Mouse (Mus musculus) kidney, embryonic 15.5 days (tissue): ENCODE results near the gene Fam173b. TPM values are rescaled to one million over a fixed set of nuclear protein-coding genes. Genes with fewer than 3 reads are reported as not detected.

Source experiments
- ATAC-seq: fragments of 200-750 bp; cut with Nextera tagmentation; replicated peaks from 2 replicates; pipeline ENCODE4 v1.8.0; 2017; ENCODE audit warnings: moderate TSS enrichment; ENCODE audit not compliant: low FRiP score
- H3K27ac ChIP-seq: fragments of 300-500 bp; sonication (generic); 2 replicates; pipeline ENCODE4 v1.5.1; 2015; ENCODE audit warnings: mild to moderate bottlenecking, inconsistent platforms
- H3K27me3 ChIP-seq: fragments of 300-500 bp; sonication (generic); 2 replicates; pipeline ENCODE4 v1.6.1; 2015; ENCODE audit warnings: inconsistent platforms
- H3K36me3 ChIP-seq: fragments of 300-500 bp; sonication (generic); 2 replicates; pipeline ENCODE4 v1.6.1; 2015; ENCODE audit warnings: inconsistent platforms
- H3K4me1 ChIP-seq: fragments of 300-500 bp; sonication (generic); 2 replicates; pipeline ENCODE4 v1.6.1; 2015; ENCODE audit warnings: inconsistent platforms
- H3K4me2 ChIP-seq: fragments of 300-500 bp; sonication (generic); 2 replicates; pipeline ENCODE4 v1.6.1; 2015; ENCODE audit warnings: moderate library complexity, mild to moderate bottlenecking, inconsistent platforms
- H3K4me3 ChIP-seq: fragments of 300-500 bp; sonication (generic); replicated peaks from 2 replicates; pipeline ENCODE4 v1.5.1; 2015; ENCODE audit warnings: mild to moderate bottlenecking, inconsistent platforms
- H3K9ac ChIP-seq: fragments of 300-500 bp; sonication (generic); 2 replicates; pipeline ENCODE4 v1.6.1; 2015; ENCODE audit warnings: mild to moderate bottlenecking, inconsistent platforms
- H3K9me3 ChIP-seq: fragments of 300-500 bp; sonication (generic); replicated peaks from 2 replicates; pipeline ENCODE4 v1.6.1; 2016; ENCODE audit warnings: inconsistent platforms
- WGBS: fragments of 180-500 bp; shearing (Covaris S2); methylation state at CpG from one replicate; pipeline ENCODE4 v1.1.7; 2015; ENCODE audit warnings: mixed read lengths; 5-methylcytosine and 5-hydroxymethylcytosine counted together
- polyA plus RNA-seq: library from polyadenylated mRNA; unstranded; fragments of >200 nt; fragmentation: Nextera tagmentation; extraction: Ambion mirVana; gene quantifications from 2 replicates; pipeline ENCODE4 v1.2.1, GENCODE M21; 2015

The Fam173b gene
- polyA plus RNA-seq, 1 experiment from 2014 or later, result 13.4 TPM

- no peak overlapping the region for H3K27ac ChIP-seq
- no peak overlapping the region for H3K4me2 ChIP-seq
- no peaks in the 10 kb centered on the region for H3K36me3 ChIP-seq
- peaks cover 8% of the 10 kb centered on the region; the same call in 1 of the 2 replicates for H3K4me1 ChIP-seq
- ATAC-seq, result no peak
- H3K4me3 ChIP-seq, result no peak overlapping the region
- H3K27me3 ChIP-seq, result no peaks in the 10 kb centered on the region
- WGBS, result 89% methylated on average over 12 of the region's 12 CpGs
- no peaks in the 10 kb centered on the region for H3K9me3 ChIP-seq
- H3K9ac ChIP-seq, result no peak overlapping the region
Measured at GRCm38 (mm10) chr15:31649691-31650090, 48.0 kb downstream of the Fam173b start.

GRCm38 (mm10) chr15:31650821-31651220, 49.2 kb downstream of the Fam173b start:
- no peak for ATAC-seq

GRCm38 (mm10) chr15:31660133-31660795, 58.6 kb downstream of the Fam173b start:
- H3K9ac ChIP-seq, result no peak overlapping the region
- 43% methylated on average over 5 of the region's 5 CpGs for WGBS
- no peaks in the 10 kb centered on the region for H3K9me3 ChIP-seq
- no peaks in the 10 kb centered on the region for H3K27me3 ChIP-seq
- peak overlapping the region; percentile 77 for H3K27ac ChIP-seq
- H3K4me1 ChIP-seq, result 0 out of 2 replicates have a peak, but pooled peaks cover 7% of the 10 kb centered on the region
- ATAC-seq, result peak; percentile 93
- H3K36me3 ChIP-seq, result no peaks in the 10 kb centered on the region
- H3K4me3 ChIP-seq, result no peak overlapping the region
- no peak overlapping the region for H3K4me2 ChIP-seq

More at GRCm38 (mm10) chr15:31650821-31651220, 49.2 kb downstream of the Fam173b start:
- H3K27me3 ChIP-seq, result no peaks in the 10 kb centered on the region
- H3K9me3 ChIP-seq, result no peaks in the 10 kb centered on the region
- H3K4me1 ChIP-seq, result peaks cover 8% of the 10 kb centered on the region; the same call in 1 of the 2 replicates
- WGBS, result 86% methylated on average over 7 of the region's 7 CpGs
- no peak overlapping the region for H3K9ac ChIP-seq
- H3K4me3 ChIP-seq, result no peak overlapping the region
- H3K27ac ChIP-seq, result no peak overlapping the region
- no peak overlapping the region for H3K4me2 ChIP-seq
- H3K36me3 ChIP-seq, result no peaks in the 10 kb centered on the region

GRCm38 (mm10) chr15:31660844-31661243, 59.2 kb downstream of the Fam173b start:
- 0 out of 2 replicates have a peak, but pooled peaks cover 7% of the 10 kb centered on the region for H3K4me1 ChIP-seq
- H3K4me2 ChIP-seq, result no peak overlapping the region
- H3K36me3 ChIP-seq, result no peaks in the 10 kb centered on the region
- no peaks in the 10 kb centered on the region for H3K9me3 ChIP-seq
- peak overlapping the region; percentile 45; the same call in 1 of the 2 replicates for H3K27ac ChIP-seq
- ATAC-seq, result peak; percentile 70
- WGBS, result 34% methylated on average over 9 of the region's 9 CpGs
- H3K4me3 ChIP-seq, result no peak overlapping the region
- H3K9ac ChIP-seq, result no peak overlapping the region
- H3K27me3 ChIP-seq, result no peaks in the 10 kb centered on the region

- Histone ChIP-seq H3K9me3 (no peaks in the 10 kb centered on the region), H3K4me1 (0 out of 2 replicates have a peak, but pooled peaks cover 7% of the 10 kb centered on the region), H3K36me3 (no peaks in the 10 kb centered on the region), H3K27ac (no peak overlapping the region), H3K4me3 (no peak overlapping the region), H3K4me2 (no peak overlapping the region), H3K9ac (no peak overlapping the region), H3K27me3 (no peaks in the 10 kb centered on the region)
- no peak for ATAC-seq
- WGBS, result 83% methylated on average over 4 of the region's 4 CpGs
Measured at GRCm38 (mm10) chr15:31661802-31662201, 60.1 kb downstream of the Fam173b start.

- no peak for ATAC-seq
- H3K4me1 ChIP-seq, result 0 out of 2 replicates have a peak, but pooled peaks cover 7% of the 10 kb centered on the region
- 73% methylated on average over 3 of the region's 3 CpGs for WGBS
Measured at GRCm38 (mm10) chr15:31663074-31663473, 61.4 kb downstream of the Fam173b start.

More at GRCm38 (mm10) chr15:31663074-31663473, 61.4 kb downstream of the Fam173b start:
- no peak overlapping the region for H3K27ac ChIP-seq
- H3K27me3 ChIP-seq, result no peaks in the 10 kb centered on the region
- H3K9ac ChIP-seq, result no peak overlapping the region
- no peak overlapping the region for H3K4me3 ChIP-seq
- H3K4me2 ChIP-seq, result no peak overlapping the region
- H3K9me3 ChIP-seq, result no peaks in the 10 kb centered on the region
- no peaks in the 10 kb centered on the region for H3K36me3 ChIP-seq

Other genes with a start within 250 kb of the Fam173b start
- 6.2 and 6.5 TPM in 2 replicates for gene Ankrd33b, start 234.1 kb upstream of the Fam173b start, polyA plus RNA-seq
- gene Ropn1l, start 148.1 kb upstream of the Fam173b start, polyA plus RNA-seq, result 3.0 and 3.4 TPM in 2 replicates
- 31.5 and 32.6 TPM in 2 replicates for gene March6, start 70.8 kb upstream of the Fam173b start, polyA plus RNA-seq
- 13.6 and 14.6 TPM in 2 replicates for gene Cmbl, start 36.5 kb upstream of the Fam173b start, polyA plus RNA-seq
- gene Cct5, start within 50 bp of the Fam173b start, polyA plus RNA-seq, result 560 and 580 TPM in 2 replicates